8 mouse cellular contexts compared by ENCODE assay signal in the genomic region with DNA sequence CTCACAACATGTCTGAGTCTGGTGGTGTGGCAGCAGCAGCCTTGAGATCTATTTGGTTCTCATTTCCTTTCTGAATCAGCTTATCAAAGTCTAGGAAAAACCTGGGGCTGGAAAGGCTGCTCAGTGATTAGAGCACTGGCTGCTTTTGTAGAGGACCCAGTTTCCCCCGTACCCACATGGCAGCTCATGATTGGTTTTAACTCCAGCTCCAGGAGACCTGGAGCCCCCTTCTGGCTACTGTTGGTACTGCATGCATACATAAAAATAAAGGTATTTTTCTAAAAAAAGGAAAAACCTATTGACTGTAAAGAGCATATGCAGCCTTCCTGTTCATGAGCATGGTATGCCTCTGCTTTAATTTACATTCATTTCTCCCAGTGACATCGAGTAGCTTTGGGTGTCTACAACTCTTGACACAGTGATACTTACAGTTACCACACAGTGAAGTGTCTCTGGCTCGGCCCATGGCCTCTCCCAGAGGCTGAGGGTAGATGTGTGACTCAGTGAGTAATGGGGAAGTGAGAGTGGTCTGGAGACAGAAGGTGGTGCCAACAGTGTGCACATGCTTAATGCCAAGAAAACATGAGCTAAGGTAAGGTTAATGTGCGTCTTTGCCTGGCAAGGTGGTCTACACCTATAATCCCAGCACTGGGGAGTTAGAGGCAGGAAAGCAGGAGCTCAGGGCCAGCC.
DNase-seq lines count a peak whose midpoint lies in the region; ATAC-seq and TF ChIP-seq lines count a peak whose summit lies in the region.

No protein-coding gene starts in this region.

- H3K9ac ChIP-seq in kidney, embryonic 14.5 days (ENCODE audit: low read depth, low read length) = no peak overlapping the region
- no peak overlapping the region for H3K9ac ChIP-seq in ES-E14 (ENCODE audit: insufficient read depth, low read depth, low read length, poor library complexity, severe bottlenecking)
- no peak overlapping the region for H3K9ac ChIP-seq in liver, postnatal 0 days (replicated peaks)

- WGBS in kidney, embryonic 14.5 days = 73% methylated on average over 4 of the region's 4 CpGs
- WGBS in liver, postnatal 0 days (ENCODE audit: insufficient replicate concordance) = 56% methylated on average over 4 of the region's 4 CpGs

- TF ChIP-seq CTCF in liver, postnatal 0 days (IDR thresholded peaks at IDR 0.05; ENCODE audit: low read depth) = peak; percentile 77

- in situ Hi-C loops in ES-E14 (cut with MboI; ENCODE audit: low sequenced_read_pairs in 2 of 2, unreplicated experiment in 2 of 2) = no loop called here

- no peak overlapping the region for H3K4me2 ChIP-seq in kidney, embryonic 14.5 days (replicated peaks; ENCODE audit: low read depth, low read length)
- H3K4me2 ChIP-seq in liver, postnatal 0 days (ENCODE audit: low read depth, low read length) = no peak overlapping the region

- no peaks in the 10 kb centered on the region for H3K36me3 ChIP-seq in kidney, embryonic 14.5 days (ENCODE audit: control insufficient read depth, insufficient read depth, low read length)
- no peaks in the 10 kb centered on the region for H3K36me3 ChIP-seq in ES-E14 (ENCODE audit: control insufficient read depth, insufficient read depth, low read length, poor library complexity, severe bottlenecking)
- H3K36me3 ChIP-seq in liver, postnatal 0 days (replicated peaks; ENCODE audit: insufficient read depth, low read length) = no peaks in the 10 kb centered on the region

- no peak for TF ChIP-seq EP300 in liver, postnatal 0 days (IDR thresholded peaks at IDR 0.05; ENCODE audit: low read depth)

- no peak for ATAC-seq in kidney, embryonic 14.5 days (ENCODE audit: low FRiP score, low TSS enrichment)
- no peak for ATAC-seq in liver, postnatal 0 days
- no peak for ATAC-seq in erythroblast, adult 5-6 weeks (replicated peaks; ENCODE audit: low FRiP score, poor library complexity, severe bottlenecking)

- peaks cover 5% of the 10 kb centered on the region; the same call in 1 of the 2 replicates for H3K4me1 ChIP-seq in kidney, embryonic 14.5 days (ENCODE audit: control insufficient read depth, insufficient read depth, low read length)
- peaks cover 0 to 18% of the 10 kb centered on the region in 2 experiments; a peak in 2 of 4 replicates for H3K4me1 ChIP-seq in ES-E14 (ENCODE audit: control insufficient read depth in 2 of 2, insufficient read depth in 2 of 2, low read length in 2 of 2, poor library complexity in 1 of 2)
- H3K4me1 ChIP-seq in liver, postnatal 0 days (ENCODE audit: insufficient read depth) = no peaks in the 10 kb centered on the region

- H3K4me3 ChIP-seq in kidney, embryonic 14.5 days (ENCODE audit: low read length) = no peak overlapping the region
- H3K4me3 ChIP-seq in ES-E14 (ENCODE audit: insufficient read depth in 1 of 2, low read depth in 1 of 2, low read length in 2 of 2, poor library complexity in 1 of 2, severe bottlenecking in 1 of 2) = no peak overlapping the region
- no peak overlapping the region for H3K4me3 ChIP-seq in liver, postnatal 0 days (ENCODE audit: low read depth, low read length)

- no peaks in the 10 kb centered on the region for H3K27me3 ChIP-seq in kidney, embryonic 14.5 days (ENCODE audit: control insufficient read depth, insufficient read depth, low read length)
- H3K27me3 ChIP-seq in liver, postnatal 0 days (ENCODE audit: insufficient read depth, low read length) = no peaks in the 10 kb centered on the region

- H3K27ac ChIP-seq in kidney, embryonic 14.5 days (ENCODE audit: low read depth, low read length) = no peak overlapping the region
- no peak overlapping the region for H3K27ac ChIP-seq in ES-E14 (ENCODE audit: insufficient read depth, low read depth, low read length, poor library complexity, severe bottlenecking)
- no peak overlapping the region for H3K27ac ChIP-seq in liver, postnatal 0 days (ENCODE audit: low read depth)

- peak; percentile 61 for DNase-seq in kidney, adult 18-20 months
- peak; percentile 74 to 75 for DNase-seq in B cell, adult 2 months
- DNase-seq in ES-E14 (ENCODE audit: low read depth, low spot score) = no peak
- DNase-seq in embryo, embryonic 10.5 days (ENCODE audit: low spot score) = peak; percentile 71
- peak; percentile 34 for DNase-seq in liver, postnatal 0 days
- peak; percentile 35 to 36 for DNase-seq in spleen, postnatal 36 days (ENCODE audit: low spot score in 2 of 2)

- no peaks in the 10 kb centered on the region for H3K9me3 ChIP-seq in kidney, embryonic 14.5 days (ENCODE audit: control insufficient read depth, low read length)
- H3K9me3 ChIP-seq in ES-E14 (ENCODE audit: control insufficient read depth, insufficient read depth, low read depth, low read length) = no peaks in the 10 kb centered on the region
- H3K9me3 ChIP-seq in liver, postnatal 0 days (ENCODE audit: low read length) = no peaks in the 10 kb centered on the region

TF ChIP-seq in ES-E14, 5 proteins besides CTCF, POLR2A, EP300 and RAD21:
- TF ChIP-seq ZC3H11A (IDR thresholded peaks at IDR 0.05; ENCODE audit: borderline replicate concordance, low read depth, low read length) (peak; percentile 35; the same call in 1 of the 2 replicates), ZNF384 (IDR thresholded peaks at IDR 0.05; ENCODE audit: low read depth, low read length) (no peak)
TF ChIP-seq in ES-E14: peak in this region for 1.
